Mouse (Mus musculus) splenic B cell, adult 2 months (primary cell): ENCODE measurements around the gene Ceacam1.
"Not testable (repeated sequence)": the region's sequence is repeated elsewhere in the genome, so short reads cannot be mapped to it uniquely, and the experiment has no call there.

ENCODE experiments used
- DNase-seq: peaks from one replicate; pipeline ENCODE4 v3.0.0-alpha.2; 2011; ENCODE audit warnings: low read depth, low spot score
- H3K27me3 ChIP-seq: 2 replicates; pipeline ENCODE4 v1.6.1; 2012; ENCODE audit warnings: mild to moderate bottlenecking, low read length, moderate library complexity, mixed read lengths; ENCODE audit not compliant: control insufficient read depth, poor library complexity, insufficient read depth, severe bottlenecking
- H3K36me3 ChIP-seq: 2 replicates; pipeline ENCODE4 v1.6.1; 2012; ENCODE audit warnings: mild to moderate bottlenecking, low read length, moderate library complexity, mixed read lengths; ENCODE audit not compliant: control insufficient read depth, poor library complexity, insufficient read depth, severe bottlenecking

Ceacam1 gene

DNA sequence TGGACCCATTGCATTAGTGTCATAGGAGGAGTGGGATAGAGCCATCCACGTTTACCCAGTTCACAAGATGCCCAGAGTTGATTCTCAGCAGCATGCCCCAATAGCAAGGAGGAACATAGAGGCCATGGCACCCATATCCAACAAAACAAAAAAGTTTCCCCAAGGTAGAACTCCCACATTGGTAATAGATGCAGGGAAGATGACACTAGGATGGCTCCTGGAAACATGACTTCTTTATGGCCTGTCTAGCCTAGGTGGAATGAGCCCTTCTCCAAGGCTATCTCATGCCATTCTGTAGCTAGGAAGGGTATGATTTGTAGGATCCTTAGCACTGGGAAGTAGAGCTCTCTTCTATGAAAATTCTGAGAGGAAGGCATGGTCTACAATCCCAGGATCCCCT is 12.4 kb downstream of the Ceacam1 start:
- DNase-seq, result no peak
- H3K36me3 ChIP-seq, result no peaks in the 10 kb centered on the region; the same call in 1 of the 2 replicates
- no peaks in the 10 kb centered on the region for H3K27me3 ChIP-seq

DNA sequence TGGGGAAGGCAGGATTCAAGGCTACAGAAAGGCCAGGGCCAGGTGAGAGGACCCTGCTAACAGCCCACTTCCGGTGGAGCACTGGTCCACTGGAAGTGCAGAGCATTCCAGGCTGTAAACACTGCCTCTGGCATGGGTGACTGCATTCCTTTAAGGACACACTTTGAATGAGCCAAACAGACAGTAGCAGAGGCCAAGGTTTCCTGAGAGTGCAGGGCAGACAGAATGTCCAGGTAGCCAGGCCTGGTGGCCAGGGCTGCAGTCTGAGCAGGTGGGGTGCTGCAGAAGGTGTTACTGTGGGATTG is 15.4 kb downstream of the Ceacam1 start:
- not testable (repeated sequence) for DNase-seq, H3K36me3 ChIP-seq, H3K27me3 ChIP-seq

DNA sequence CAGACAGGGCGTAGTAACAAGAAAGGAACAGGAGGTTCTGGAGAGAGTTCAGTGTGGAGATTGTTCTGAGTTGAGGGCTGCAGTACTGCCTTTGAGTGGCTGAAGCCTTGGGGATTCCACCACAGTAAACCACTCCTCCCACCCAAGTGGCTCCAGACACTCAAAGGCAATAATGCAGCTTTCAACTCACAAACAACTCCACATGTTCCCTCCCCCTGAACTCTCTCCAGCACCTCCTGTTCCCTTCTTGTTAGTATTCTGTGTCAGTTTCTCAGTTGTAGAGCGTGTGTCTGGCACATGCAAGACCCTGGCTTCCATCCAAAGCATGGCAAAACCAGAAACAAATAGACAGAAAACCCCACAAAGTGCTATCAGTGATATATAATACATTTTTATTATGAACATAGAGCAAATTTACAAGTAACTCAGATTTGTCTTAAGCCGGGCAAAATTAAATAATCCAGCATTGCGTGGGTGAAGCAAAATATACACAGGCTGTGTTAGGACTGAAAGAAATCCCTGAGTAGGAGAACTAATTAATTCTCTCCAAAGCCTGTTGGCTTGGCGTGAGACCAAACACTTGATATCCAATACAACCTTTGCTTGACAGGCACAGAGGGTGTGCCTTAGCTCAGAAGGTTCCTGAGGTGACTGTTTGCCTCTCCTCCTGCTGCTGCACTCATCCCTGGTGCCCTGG is 15.9 kb downstream of the Ceacam1 start:
- not testable (repeated sequence) for H3K27me3 ChIP-seq, H3K36me3 ChIP-seq, DNase-seq

DNA sequence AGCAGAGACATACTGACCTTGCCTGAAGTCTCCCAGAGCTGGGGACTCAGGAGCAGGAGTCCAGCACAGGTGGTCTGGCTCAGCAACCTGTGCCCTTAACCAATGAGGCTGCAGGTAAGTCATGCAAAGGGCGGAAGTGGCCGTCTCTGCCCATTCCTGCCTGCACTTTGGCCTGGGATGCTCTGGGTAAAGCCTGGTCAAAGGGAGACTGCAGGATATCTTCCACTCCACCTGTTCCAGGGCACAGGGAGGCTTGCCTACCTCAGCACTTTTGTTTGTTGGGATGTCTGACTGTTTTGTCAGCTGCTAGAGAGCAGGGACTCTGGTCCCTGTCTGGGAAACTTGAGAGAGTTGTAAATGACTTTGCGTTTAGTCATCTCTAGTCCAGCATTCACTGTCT is 25.3 kb downstream of the Ceacam1 start:
- DNase-seq, result no peak
- H3K27me3 ChIP-seq, result no peaks in the 10 kb centered on the region; the same call in 1 of the 2 replicates
- no peaks in the 10 kb centered on the region for H3K36me3 ChIP-seq

DNA sequence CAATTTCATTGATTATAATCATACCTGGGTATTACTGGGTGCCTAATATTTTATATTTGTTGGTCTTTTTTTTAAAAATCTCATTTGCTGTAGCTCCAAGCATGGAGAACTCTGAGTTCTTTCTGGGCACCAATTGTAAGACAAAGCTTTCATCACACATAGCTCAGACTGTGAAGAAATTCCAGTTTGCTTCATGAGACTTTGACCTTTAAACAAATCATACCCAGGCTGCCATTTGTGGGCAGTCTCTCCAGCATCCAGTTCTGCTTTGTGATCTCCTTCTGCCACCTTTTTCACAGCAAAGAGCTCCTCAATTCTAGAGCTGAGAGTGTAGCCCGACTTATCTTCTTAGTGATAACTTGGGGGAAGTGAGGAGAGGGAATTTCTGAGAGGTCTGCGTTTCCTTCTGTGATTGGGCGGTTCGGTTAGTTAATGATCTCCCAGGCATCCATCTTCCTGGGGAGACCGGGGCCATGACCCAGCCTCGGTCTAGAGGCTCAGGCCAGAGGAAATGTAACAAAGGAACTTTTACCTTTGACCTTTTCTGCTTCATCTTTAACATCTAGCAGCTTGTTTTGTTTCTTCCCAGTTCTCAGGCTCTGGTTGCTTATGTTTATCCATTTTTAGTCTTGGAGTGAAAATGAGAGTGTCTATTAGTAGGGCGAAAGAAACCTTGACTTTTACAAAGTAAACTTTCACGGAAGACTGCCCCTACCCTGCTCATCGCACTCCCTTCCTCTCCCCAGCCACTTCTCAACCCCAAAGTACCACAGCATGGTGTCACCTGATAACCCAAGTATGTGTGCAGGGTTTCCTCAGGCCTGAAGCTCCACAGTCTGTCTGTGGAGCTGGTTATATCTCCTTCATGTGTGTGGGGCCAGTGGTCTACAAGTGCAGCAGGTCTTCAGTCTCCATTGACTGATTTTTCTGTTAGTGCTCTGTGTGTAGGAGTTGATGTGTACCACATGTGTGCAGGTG is 27.2 kb downstream of the Ceacam1 start:
- Histone ChIP-seq H3K27me3 (no peaks in the 10 kb centered on the region; the same call in 1 of the 2 replicates), H3K36me3 (no peaks in the 10 kb centered on the region)
- DNase-seq, result no peak

DNA sequence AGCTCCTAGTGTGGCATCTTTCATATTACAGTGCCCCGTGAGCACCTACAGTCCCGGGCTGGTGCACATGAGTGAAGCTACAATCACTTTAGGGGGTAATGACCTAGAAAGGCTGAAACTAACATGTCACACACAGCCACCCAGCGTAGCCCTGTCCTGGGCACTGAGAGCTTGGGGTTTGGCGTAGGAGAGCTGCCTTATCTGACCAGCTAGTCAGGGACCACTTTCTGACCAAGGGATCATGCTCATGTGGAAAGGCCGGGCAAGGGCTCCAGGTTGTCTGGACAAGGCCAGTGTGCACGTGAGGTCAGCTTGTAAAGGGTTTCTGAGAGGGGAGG is 36.6 kb downstream of the Ceacam1 start:
- Histone ChIP-seq H3K36me3 (no peaks in the 10 kb centered on the region; the same call in 1 of the 2 replicates), H3K27me3 (no peaks in the 10 kb centered on the region)
- no peak for DNase-seq

DNA sequence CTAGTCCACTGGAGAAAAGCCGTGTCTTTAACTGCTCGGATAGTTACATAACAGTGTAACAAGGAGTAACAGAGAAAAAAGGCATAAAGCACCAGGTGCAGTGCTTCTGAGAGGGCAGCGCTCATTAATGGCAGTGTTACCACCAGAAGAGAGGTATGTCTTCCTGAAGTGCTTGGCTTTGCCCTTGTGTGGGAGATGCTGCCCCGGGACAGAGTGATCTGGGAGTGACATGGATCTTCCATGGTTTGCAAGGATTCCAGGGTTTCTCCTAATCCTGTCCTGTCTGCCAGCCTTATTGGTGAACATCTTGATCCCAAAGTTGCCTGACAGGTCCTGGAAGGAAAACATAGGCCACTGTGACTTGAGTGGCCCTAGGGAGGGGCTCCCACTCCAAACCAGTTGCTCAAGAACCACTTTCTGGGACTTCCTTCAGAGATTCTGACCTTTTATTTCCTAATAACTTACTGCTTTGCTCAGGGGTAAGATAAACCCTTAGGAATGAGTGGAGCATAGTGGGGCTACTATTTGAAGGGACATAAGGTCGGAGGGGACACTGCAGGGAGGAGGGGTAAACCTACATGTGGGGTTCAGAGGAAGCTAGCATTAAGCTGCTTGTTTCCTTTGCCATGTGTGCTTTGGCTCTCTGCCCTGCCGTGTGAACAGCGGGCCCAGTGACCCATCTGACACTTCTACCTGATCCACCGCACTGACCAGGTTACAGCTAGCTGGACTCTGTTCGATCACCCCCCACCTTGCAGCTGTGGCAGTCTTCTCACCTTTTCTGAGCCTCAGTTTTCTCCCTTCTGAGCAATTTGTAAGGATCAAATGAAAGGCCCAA is 37.2 kb downstream of the Ceacam1 start:
- Histone ChIP-seq H3K36me3 (no peaks in the 10 kb centered on the region; the same call in 1 of the 2 replicates), H3K27me3 (no peaks in the 10 kb centered on the region)
- no peak for DNase-seq

DNA sequence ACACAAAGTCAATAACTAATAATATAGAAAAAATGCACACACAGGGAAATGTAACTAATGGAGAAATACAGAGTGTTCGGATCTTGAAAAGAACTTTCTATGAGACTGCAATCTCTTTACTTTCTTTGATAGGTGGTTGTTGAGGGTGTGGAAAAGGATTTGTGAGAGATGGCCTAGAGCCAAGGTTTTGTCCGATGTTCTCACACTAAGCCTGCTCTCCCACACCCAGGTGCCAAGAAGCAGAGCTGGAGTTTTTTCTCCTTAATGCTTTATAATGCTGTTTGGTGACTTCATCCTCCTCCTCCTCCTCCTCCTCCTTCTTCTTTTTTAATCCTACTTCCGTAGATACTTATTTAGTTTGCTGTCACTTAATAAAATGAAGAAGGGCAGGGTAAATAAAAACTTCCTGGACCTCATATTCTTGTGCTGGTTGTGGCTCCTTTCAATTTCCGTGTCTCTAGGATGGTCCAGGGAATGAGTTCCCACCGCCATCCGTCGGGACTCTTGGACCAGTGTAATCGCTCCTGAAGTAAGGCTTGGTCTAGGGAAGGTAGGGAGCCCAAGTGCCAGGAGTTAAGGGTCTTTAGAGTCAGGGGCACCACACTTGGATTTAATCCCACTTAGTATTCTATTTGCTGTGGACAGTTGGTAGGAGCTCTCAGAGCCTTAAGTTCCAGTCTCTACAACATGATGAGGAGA is 38.1 kb downstream of the Ceacam1 start:
- Histone ChIP-seq H3K27me3 (no peaks in the 10 kb centered on the region), H3K36me3 (no peaks in the 10 kb centered on the region; the same call in 1 of the 2 replicates)
- no peak for DNase-seq

DNA sequence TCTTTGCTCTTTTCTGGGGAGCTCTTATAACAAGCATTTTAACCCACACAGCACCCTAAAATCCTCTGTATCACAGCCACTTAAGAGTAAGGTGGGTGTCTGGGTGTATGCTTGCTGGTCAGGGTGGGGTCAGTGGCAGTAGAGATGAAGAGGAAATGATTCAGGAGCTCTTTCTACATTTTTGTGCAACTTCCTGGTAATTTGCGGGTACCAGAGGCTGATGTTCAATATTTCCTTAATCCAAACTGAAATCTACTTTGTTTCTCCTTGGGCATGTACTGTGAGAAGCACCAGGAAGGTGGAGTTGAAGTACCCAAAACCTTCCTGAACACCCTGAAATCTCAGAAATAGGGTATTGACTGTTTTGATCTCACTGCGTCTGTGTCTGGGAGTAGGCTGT is 40.7 kb downstream of the Ceacam1 start:
- DNase-seq, result no peak
- Histone ChIP-seq H3K27me3 (no peaks in the 10 kb centered on the region), H3K36me3 (no peaks in the 10 kb centered on the region)

DNA sequence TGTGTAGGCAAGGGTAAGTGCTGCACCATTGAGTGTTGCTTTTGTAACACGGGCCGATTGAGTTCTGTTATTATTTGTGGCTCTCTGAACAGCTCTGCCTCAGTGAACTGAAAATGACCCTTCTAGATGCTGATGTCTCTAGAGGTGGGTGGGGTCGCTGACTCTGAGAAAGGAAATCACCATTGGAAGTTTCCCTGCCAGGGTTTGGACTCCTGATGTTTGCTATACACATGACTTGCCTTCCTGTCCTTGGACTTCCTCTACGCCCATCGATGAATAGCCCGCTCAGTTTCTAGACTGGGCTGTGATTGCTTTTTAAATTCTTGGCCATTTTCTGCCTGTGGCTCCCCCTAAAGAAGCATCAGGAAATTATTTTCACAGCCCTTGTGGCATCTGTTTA is 41.2 kb downstream of the Ceacam1 start:
- H3K36me3 ChIP-seq, result no peaks in the 10 kb centered on the region
- H3K27me3 ChIP-seq, result no peaks in the 10 kb centered on the region
- no peak for DNase-seq

DNA sequence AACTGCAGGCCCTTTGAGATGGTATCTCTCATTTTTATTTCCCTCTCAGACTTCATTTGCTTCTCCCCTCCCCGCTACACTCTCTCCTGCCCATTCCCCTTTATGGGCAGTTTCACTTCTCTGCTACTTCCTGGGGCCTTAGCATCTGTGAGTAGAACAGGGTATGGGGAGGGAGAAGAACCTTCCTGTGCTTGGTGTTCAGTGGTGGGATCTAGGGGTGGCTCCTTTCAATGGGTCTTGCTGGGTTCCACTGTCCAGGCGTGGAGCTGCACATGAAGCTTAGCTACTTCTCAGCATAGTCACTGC is 41.9 kb downstream of the Ceacam1 start:
- DNase-seq, result peak; percentile 67
- H3K36me3 ChIP-seq, result no peaks in the 10 kb centered on the region
- H3K27me3 ChIP-seq, result no peaks in the 10 kb centered on the region

DNA sequence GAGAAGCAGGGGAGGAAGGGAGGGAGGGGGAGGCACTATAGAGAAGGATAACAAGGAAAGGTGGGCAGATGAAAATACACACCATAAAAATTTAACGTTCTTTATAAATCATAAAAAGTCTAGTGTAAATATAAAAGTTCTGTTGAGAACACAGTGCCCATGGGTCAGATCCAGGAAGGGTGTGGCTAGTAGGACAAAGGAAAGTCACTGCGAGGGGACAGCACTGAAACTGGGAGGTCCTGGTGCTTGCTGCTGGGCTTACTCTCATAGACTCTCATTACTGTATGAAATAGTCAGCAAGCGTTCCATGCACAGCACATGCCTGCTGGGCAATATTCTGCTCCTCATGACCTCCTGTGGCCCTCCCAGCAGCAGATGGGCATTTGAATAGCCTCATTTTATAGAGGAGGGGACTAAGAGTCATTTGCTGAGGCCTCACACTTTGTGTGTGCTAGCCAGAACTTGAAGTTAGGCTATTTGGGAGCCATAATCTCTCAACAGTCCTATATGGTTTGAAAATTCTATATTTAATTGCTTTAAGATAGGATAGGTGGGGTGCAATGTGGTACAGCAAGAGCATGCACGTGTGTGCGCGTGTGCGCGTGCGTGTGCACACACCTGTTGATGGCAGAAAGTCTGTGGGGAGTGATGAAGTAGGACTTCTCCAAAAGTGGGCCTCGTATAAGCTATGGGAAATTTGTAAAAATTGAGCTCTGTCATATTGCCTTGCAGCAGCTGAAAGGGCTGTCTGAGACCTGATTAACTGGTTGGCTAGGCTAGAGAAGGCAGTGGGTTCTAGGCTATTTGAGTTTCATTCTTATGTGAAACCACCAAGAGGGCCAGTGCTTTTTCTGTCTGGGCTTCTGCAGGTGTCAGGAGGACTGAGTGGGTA is 42.5 kb downstream of the Ceacam1 start:
- H3K27me3 ChIP-seq, result no peaks in the 10 kb centered on the region
- DNase-seq, result no peak

DNA sequence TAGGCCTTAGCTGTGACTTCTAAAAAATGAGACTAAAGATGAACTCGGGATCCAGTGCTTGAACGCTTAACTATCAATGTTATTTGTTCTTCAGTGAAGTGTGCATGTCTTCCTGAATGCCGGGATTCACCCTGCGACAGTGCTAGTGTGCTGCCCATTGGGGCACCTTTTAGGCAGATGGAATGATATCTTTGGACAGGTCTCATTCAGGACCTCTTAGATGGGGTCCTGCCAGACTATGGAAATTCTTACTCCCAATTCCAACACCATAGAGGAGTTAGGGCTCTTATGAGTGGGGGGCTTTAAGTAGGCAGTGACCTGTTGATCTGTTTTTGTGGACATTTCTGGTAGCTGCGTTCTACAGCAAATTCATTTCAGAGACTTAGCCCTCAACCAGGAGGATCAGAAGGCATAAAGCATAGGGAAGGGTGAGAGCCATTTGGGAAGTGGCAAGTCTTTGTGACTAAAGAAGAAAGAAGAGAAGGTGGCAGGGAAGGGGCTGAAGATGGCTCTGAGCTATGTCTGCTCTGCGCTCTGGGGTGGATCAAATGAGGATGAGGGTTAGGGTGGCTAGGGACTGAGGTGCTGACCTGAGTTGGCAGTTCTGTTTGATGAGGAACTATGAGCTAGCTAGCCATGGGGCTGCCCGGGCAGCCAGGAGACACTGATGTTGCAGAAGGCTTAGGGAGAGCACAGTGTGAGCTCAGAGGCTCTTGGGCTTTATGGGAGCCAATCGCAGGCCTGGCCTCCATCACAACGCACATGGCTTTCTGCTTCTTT is 43.4 kb downstream of the Ceacam1 start:
- H3K36me3 ChIP-seq, result no peaks in the 10 kb centered on the region
- DNase-seq, result no peak
- no peaks in the 10 kb centered on the region for H3K27me3 ChIP-seq

More for the DNA sequence above, 42.5 kb downstream of the Ceacam1 start:
- no peaks in the 10 kb centered on the region for H3K36me3 ChIP-seq
